Mouse (Mus musculus): ENCODE results near the gene Gm5478.
"Not testable (repeated sequence)": the region's sequence is repeated elsewhere in the genome, so short reads cannot be mapped to it uniquely, and the experiment has no call there.

- not testable (repeated sequence) for TF ChIP-seq CTCF, EP300 (IDR thresholded peaks at IDR 0.05; ENCODE audit: low read depth)
Observed at GRCm38 (mm10) chr15:101690460-101690859, 43.3 kb upstream of the Gm5478 start.
